ENCODE assay signal across 8 mouse cellular contexts in genomic region chr8:92828251-92828743, GRCm38 (mm10). TPM values are rescaled to one million over a fixed set of nuclear protein-coding genes. Genes with fewer than 3 reads are reported as not detected.
DNase-seq lines count a peak whose midpoint lies in the region; ATAC-seq lines count a peak whose summit lies in the region.

No protein-coding gene starts in this region.

- peak overlapping the region; percentile 44 for H3K4me3 ChIP-seq in neural tube, embryonic 11.5 days (ENCODE audit: low read depth, low read length)
- peak overlapping the region; percentile 41; the same call in 1 of the 2 replicates for H3K4me3 ChIP-seq in forebrain, embryonic 12.5 days (replicated peaks)
- peak overlapping the region; percentile 53 for H3K4me3 ChIP-seq in heart, embryonic 16.5 days (ENCODE audit: low read length)
- peak overlapping the region; percentile 54 for H3K4me3 ChIP-seq in limb, embryonic 15.5 days

- no peak overlapping the region for H3K27ac ChIP-seq in neural tube, embryonic 11.5 days (ENCODE audit: low read depth, low read length)
- H3K27ac ChIP-seq in forebrain, embryonic 12.5 days, result no peak overlapping the region
- H3K27ac ChIP-seq in heart, embryonic 16.5 days (ENCODE audit: low read length), result peak overlapping the region; percentile 74; the same call in 1 of the 2 replicates
- peak overlapping the region; percentile 92 for H3K27ac ChIP-seq in limb, embryonic 15.5 days

- 38% methylated on average over 15 of the region's 15 CpGs for WGBS in neural tube, embryonic 11.5 days
- 38% methylated on average over 15 of the region's 15 CpGs for whole genome bisulfite sequencing in forebrain, embryonic 12.5 days
- 31% methylated on average over 15 of the region's 15 CpGs for WGBS in heart, embryonic 16.5 days
- 8% methylated on average over 15 of the region's 15 CpGs for WGBS in limb, embryonic 15.5 days

- peak; percentile 35 for DNase-seq in neural tube, embryonic 11.5 days (ENCODE audit: low spot score)
- DNase-seq in neural tube, embryonic 10.5 days (ENCODE audit: extremely low spot score, low spot score), result no peak
- peak; percentile 50 for DNase-seq in ovary, postnatal 36 days (ENCODE audit: low spot score)
- no peak for DNase-seq in thymus, postnatal 14 days

- H3K36me3 ChIP-seq in neural tube, embryonic 11.5 days (ENCODE audit: control insufficient read depth, insufficient read depth, low read length), result no peaks in the 10 kb centered on the region
- H3K36me3 ChIP-seq in forebrain, embryonic 12.5 days (replicated peaks), result no peaks in the 10 kb centered on the region
- no peaks in the 10 kb centered on the region for H3K36me3 ChIP-seq in heart, embryonic 16.5 days (ENCODE audit: control insufficient read depth, insufficient read depth)
- H3K36me3 ChIP-seq in limb, embryonic 15.5 days, result peaks cover 27% of the 10 kb centered on the region

- ATAC-seq in neural tube, embryonic 11.5 days (ENCODE audit: insufficient read depth, low FRiP score, low TSS enrichment), result no peak
- no peak for ATAC-seq in forebrain, embryonic 12.5 days (ENCODE audit: low FRiP score)
- peak; percentile 49 for ATAC-seq in heart, embryonic 16.5 days (replicated peaks; ENCODE audit: extremely low read depth, insufficient read depth, low FRiP score)
- ATAC-seq in limb, embryonic 15.5 days (ENCODE audit: insufficient number of reproducible peaks, low FRiP score, low TSS enrichment, low read depth), result 0 out of 2 replicates have a peak, but pooled peaks have one; percentile 46
- no peak for ATAC-seq in megakaryocyte-erythroid progenitor cell, adult 5-6 weeks (replicated peaks; ENCODE audit: low FRiP score, low TSS enrichment, poor library complexity, severe bottlenecking)

- H3K9me3 ChIP-seq in neural tube, embryonic 11.5 days (ENCODE audit: control insufficient read depth, low read length), result no peaks in the 10 kb centered on the region
- no peaks in the 10 kb centered on the region for H3K9me3 ChIP-seq in forebrain, embryonic 12.5 days
- H3K9me3 ChIP-seq in heart, embryonic 16.5 days (replicated peaks; ENCODE audit: control insufficient read depth, low read length), result no peaks in the 10 kb centered on the region
- H3K9me3 ChIP-seq in limb, embryonic 15.5 days, result no peaks in the 10 kb centered on the region

- peak overlapping the region; percentile 65 for H3K4me2 ChIP-seq in neural tube, embryonic 11.5 days (ENCODE audit: low read depth)
- peak overlapping the region; percentile 70 for H3K4me2 ChIP-seq in forebrain, embryonic 12.5 days
- peak overlapping the region; percentile 56 for H3K4me2 ChIP-seq in heart, embryonic 16.5 days (ENCODE audit: low read depth, low read length)
- H3K4me2 ChIP-seq in limb, embryonic 15.5 days, result peak overlapping the region; percentile 79

- no peaks in the 10 kb centered on the region for H3K27me3 ChIP-seq in neural tube, embryonic 11.5 days (ENCODE audit: control insufficient read depth, insufficient read depth, low read length)
- peaks cover 34% of the 10 kb centered on the region for H3K27me3 ChIP-seq in forebrain, embryonic 12.5 days
- peaks cover 17% of the 10 kb centered on the region for H3K27me3 ChIP-seq in heart, embryonic 16.5 days (ENCODE audit: control insufficient read depth, insufficient read depth, low read length)
- no peaks in the 10 kb centered on the region for H3K27me3 ChIP-seq in limb, embryonic 15.5 days

- no peak overlapping the region for H3K9ac ChIP-seq in neural tube, embryonic 11.5 days (ENCODE audit: low read length)
- H3K9ac ChIP-seq in forebrain, embryonic 12.5 days, result no peak overlapping the region
- H3K9ac ChIP-seq in heart, embryonic 16.5 days (ENCODE audit: low read length), result no peak overlapping the region
- H3K9ac ChIP-seq in limb, embryonic 15.5 days, result no peak overlapping the region

- H3K4me1 ChIP-seq in neural tube, embryonic 11.5 days (ENCODE audit: control insufficient read depth, insufficient read depth, low read length), result no peaks in the 10 kb centered on the region
- H3K4me1 ChIP-seq in forebrain, embryonic 12.5 days, result peaks cover 19% of the 10 kb centered on the region
- H3K4me1 ChIP-seq in heart, embryonic 16.5 days (ENCODE audit: control insufficient read depth, insufficient read depth, low read length), result peaks cover 7% of the 10 kb centered on the region
- peaks cover 34% of the 10 kb centered on the region for H3K4me1 ChIP-seq in limb, embryonic 15.5 days

RNA-seq across cellular contexts. Expression of gene Mmp2, which starts 1.2 kb away (rescaled TPM):
- polyA plus RNA-seq in neural tube, embryonic 11.5 days (2014; fragmentation: Nextera tagmentation; extraction: Ambion mirVana), result 79.8 and 90.7 TPM in 2 replicates
- 25.8 and 35.3 TPM in 2 replicates for polyA plus RNA-seq in forebrain, embryonic 12.5 days (2016; fragmentation: Nextera tagmentation; extraction: Ambion mirVana)
- polyA plus RNA-seq in heart, embryonic 16.5 days (2015; fragmentation: Nextera tagmentation; extraction: Ambion mirVana), result 110 and 123 TPM in 2 replicates
- 288 and 295 TPM in 2 replicates for polyA plus RNA-seq in limb, embryonic 15.5 days (2015; fragmentation: Nextera tagmentation; extraction: Ambion mirVana)
- total RNA-seq in megakaryocyte-erythroid progenitor cell, adult 5-6 weeks (2014; fragmentation: Nextera tagmentation), result not detected in 2 replicates
- 3.1 TPM in 1 of 2 replicates, not detected in the other for total RNA-seq in megakaryocyte-erythroid progenitor cell, adult 5-6 weeks (2017)

RNA-seq across cellular contexts. Expression of gene Lpcat2, which starts 26.8 kb away (rescaled TPM):
- polyA plus RNA-seq in neural tube, embryonic 11.5 days (2014; fragmentation: Nextera tagmentation; extraction: Ambion mirVana), result 4.4 and 5.7 TPM in 2 replicates
- polyA plus RNA-seq in forebrain, embryonic 12.5 days (2016; fragmentation: Nextera tagmentation; extraction: Ambion mirVana), result 4.6 and 4.9 TPM in 2 replicates
- 4.9 and 5.6 TPM in 2 replicates for polyA plus RNA-seq in heart, embryonic 16.5 days (2015; fragmentation: Nextera tagmentation; extraction: Ambion mirVana)
- 12.7 and 14.7 TPM in 2 replicates for polyA plus RNA-seq in limb, embryonic 15.5 days (2015; fragmentation: Nextera tagmentation; extraction: Ambion mirVana)
- 0.42 and 1.4 TPM in 2 replicates for total RNA-seq in megakaryocyte-erythroid progenitor cell, adult 5-6 weeks (2014; fragmentation: Nextera tagmentation)
- total RNA-seq in megakaryocyte-erythroid progenitor cell, adult 5-6 weeks (2017), result 3.6 and 4.6 TPM in 2 replicates

Comparison
In these comparisons a context has a peak if more than half of its experiments do, and no peak if none do; other contexts are left out.
1. DNase-seq: peak in neural tube, embryonic 11.5 days (single experiment) and ovary, postnatal 36 days (single experiment); none in neural tube, embryonic 10.5 days (single experiment) and thymus, postnatal 14 days (single experiment).
2. ATAC-seq: peak in heart, embryonic 16.5 days (single experiment) and limb, embryonic 15.5 days (single experiment); none in neural tube, embryonic 11.5 days (single experiment), forebrain, embryonic 12.5 days (single experiment) and megakaryocyte-erythroid progenitor cell, adult 5-6 weeks (single experiment).
3. H3K27ac ChIP-seq: peak in heart, embryonic 16.5 days (single experiment) and limb, embryonic 15.5 days (single experiment); none in neural tube, embryonic 11.5 days (single experiment) and forebrain, embryonic 12.5 days (single experiment).
4. Peak in every context shown above with its lines, with median percentiles within 50 percentile points of each other: H3K4me2 ChIP-seq and H3K4me3 ChIP-seq.